Mouse (Mus musculus): Measurements from ENCODE around the gene Anapc13. TPM values are rescaled to one million over a fixed set of nuclear protein-coding genes. Genes with fewer than 3 reads are reported as not detected.

Gene Anapc13
- polyA plus RNA-seq, 1 experiment from 2014 or later = 186 TPM

GRCm38 (mm10) chr9:102616267-102616666 lies 9.8 kb upstream of the Anapc13 start:
- no peaks in the 10 kb centered on the region for H3K27me3 ChIP-seq (ENCODE audit: insufficient read depth, poor library complexity, severe bottlenecking)
- WGBS = 51% methylated on average over 9 of the region's 9 CpGs
- H3K4me3 ChIP-seq = no peak overlapping the region
- H3K36me3 ChIP-seq = peaks cover 47% of the 10 kb centered on the region
- H3K4me1 ChIP-seq = peaks cover 21% of the 10 kb centered on the region
- DNase-seq (ENCODE audit: low spot score) = no peak
- no peaks in the 10 kb centered on the region for H3K9me3 ChIP-seq
- H3K27ac ChIP-seq = 0 out of 2 replicates have a peak overlapping the region, but pooled peaks have one; percentile 30

- no peaks in the 10 kb centered on the region for H3K27me3 ChIP-seq (ENCODE audit: insufficient read depth, poor library complexity, severe bottlenecking)
- H3K9me3 ChIP-seq = no peaks in the 10 kb centered on the region
- no peak overlapping the region for H3K4me3 ChIP-seq
- H3K27ac ChIP-seq = no peak overlapping the region
- peak; percentile 31 for DNase-seq (ENCODE audit: low spot score)
- peaks cover 11% of the 10 kb centered on the region; the same call in 1 of the 2 replicates for H3K4me1 ChIP-seq
- WGBS = 55% methylated on average over 5 of the region's 5 CpGs
- peaks cover 13% of the 10 kb centered on the region for H3K36me3 ChIP-seq
These were observed 4.7 kb upstream of the Anapc13 start for GRCm38 (mm10) chr9:102621385-102621784.

- DNase-seq (ENCODE audit: low spot score) = no peak
- peaks cover 13% of the 10 kb centered on the region for H3K4me1 ChIP-seq
- no peaks in the 10 kb centered on the region for H3K9me3 ChIP-seq
- no peak overlapping the region for H3K4me3 ChIP-seq
- no peaks in the 10 kb centered on the region for H3K27me3 ChIP-seq (ENCODE audit: insufficient read depth, poor library complexity, severe bottlenecking)
- 31% methylated on average over 5 of the region's 5 CpGs for WGBS
- peak overlapping the region; percentile 3; the same call in 1 of the 2 replicates for H3K27ac ChIP-seq
- H3K36me3 ChIP-seq = peaks cover 13% of the 10 kb centered on the region
These were observed 3.8 kb upstream of the Anapc13 start for GRCm38 (mm10) chr9:102622192-102622857.

GRCm38 (mm10) chr9:102622876-102623275 lies 3.2 kb upstream of the Anapc13 start:
- DNase-seq (ENCODE audit: low spot score) = no peak
- Histone ChIP-seq H3K36me3 (peaks cover 11% of the 10 kb centered on the region), H3K27me3 (ENCODE audit: insufficient read depth, poor library complexity, severe bottlenecking) (no peaks in the 10 kb centered on the region), H3K4me3 (no peak overlapping the region), H3K4me1 (peaks cover 18% of the 10 kb centered on the region), H3K27ac (peak overlapping the region; percentile 3; the same call in 1 of the 2 replicates), H3K9me3 (no peaks in the 10 kb centered on the region)
- 82% methylated on average over 6 of the region's 6 CpGs for WGBS

GRCm38 (mm10) chr9:102623581-102623980 lies 2.5 kb upstream of the Anapc13 start:
- Histone ChIP-seq H3K4me1 (peaks cover 20% of the 10 kb centered on the region), H3K27ac (no peak overlapping the region), H3K4me3 (no peak overlapping the region), H3K9me3 (no peaks in the 10 kb centered on the region), H3K36me3 (peaks cover 3% of the 10 kb centered on the region; the same call in 1 of the 2 replicates), H3K27me3 (ENCODE audit: insufficient read depth, poor library complexity, severe bottlenecking) (no peaks in the 10 kb centered on the region)
- DNase-seq (ENCODE audit: low spot score) = no peak
- 93% methylated on average over 7 of the region's 7 CpGs for WGBS

- peaks cover 4% of the 10 kb centered on the region; the same call in 1 of the 2 replicates for H3K36me3 ChIP-seq
- H3K27ac ChIP-seq = peak overlapping the region; percentile 99
- H3K27me3 ChIP-seq (ENCODE audit: insufficient read depth, poor library complexity, severe bottlenecking) = no peaks in the 10 kb centered on the region
- H3K9me3 ChIP-seq = no peaks in the 10 kb centered on the region
- no peak for DNase-seq (ENCODE audit: low spot score)
- peak overlapping the region; percentile 95 for H3K4me3 ChIP-seq
- 1% methylated on average over 27 of the region's 27 CpGs for WGBS
- H3K4me1 ChIP-seq = peaks cover 17% of the 10 kb centered on the region
These were observed 604 bp upstream of the Anapc13 start for GRCm38 (mm10) chr9:102625401-102625982.

- H3K4me1 ChIP-seq = peaks cover 17% of the 10 kb centered on the region
- WGBS = under 1% methylated on average over 9 of the region's 9 CpGs
- DNase-seq (ENCODE audit: low spot score) = no peak
- H3K27ac ChIP-seq = peak overlapping the region; percentile 99
- no peaks in the 10 kb centered on the region for H3K9me3 ChIP-seq
- H3K4me3 ChIP-seq = peak overlapping the region; percentile 95
- H3K36me3 ChIP-seq = peaks cover 6% of the 10 kb centered on the region; the same call in 1 of the 2 replicates
- no peaks in the 10 kb centered on the region for H3K27me3 ChIP-seq (ENCODE audit: insufficient read depth, poor library complexity, severe bottlenecking)
These were observed 736 bp downstream of the Anapc13 start for GRCm38 (mm10) chr9:102626839-102627225.

- Histone ChIP-seq H3K9me3 (no peaks in the 10 kb centered on the region), H3K36me3 (peaks cover 10% of the 10 kb centered on the region; the same call in 1 of the 2 replicates), H3K4me3 (peak overlapping the region; percentile 95), H3K4me1 (peaks cover 17% of the 10 kb centered on the region), H3K27me3 (ENCODE audit: insufficient read depth, poor library complexity, severe bottlenecking) (no peaks in the 10 kb centered on the region), H3K27ac (peak overlapping the region; percentile 99)
- WGBS = 82% methylated on average over 7 of the region's 7 CpGs
- no peak for DNase-seq (ENCODE audit: low spot score)
These were observed 1.3 kb downstream of the Anapc13 start for GRCm38 (mm10) chr9:102627442-102627841.

GRCm38 (mm10) chr9:102629052-102629451 lies 3.0 kb downstream of the Anapc13 start:
- 46% methylated on average over 7 of the region's 7 CpGs for WGBS
- H3K9me3 ChIP-seq = no peaks in the 10 kb centered on the region
- no peak for DNase-seq (ENCODE audit: low spot score)
- no peak overlapping the region for H3K4me3 ChIP-seq
- H3K27me3 ChIP-seq (ENCODE audit: insufficient read depth, poor library complexity, severe bottlenecking) = no peaks in the 10 kb centered on the region
- no peak overlapping the region for H3K27ac ChIP-seq
- H3K36me3 ChIP-seq = peaks cover 10% of the 10 kb centered on the region
- peaks cover 24% of the 10 kb centered on the region for H3K4me1 ChIP-seq

- H3K27me3 ChIP-seq (ENCODE audit: insufficient read depth, poor library complexity, severe bottlenecking) = no peaks in the 10 kb centered on the region
- H3K4me3 ChIP-seq = no peak overlapping the region
- H3K4me1 ChIP-seq = peaks cover 31% of the 10 kb centered on the region
- H3K27ac ChIP-seq = no peak overlapping the region
- no peak for DNase-seq (ENCODE audit: low spot score)
- no peaks in the 10 kb centered on the region for H3K9me3 ChIP-seq
- H3K36me3 ChIP-seq = peaks cover 10% of the 10 kb centered on the region
- WGBS = 53% methylated on average over 2 of the region's 2 CpGs
These were observed 5.6 kb downstream of the Anapc13 start for GRCm38 (mm10) chr9:102631589-102632147.

- Histone ChIP-seq H3K27me3 (ENCODE audit: insufficient read depth, poor library complexity, severe bottlenecking) (no peaks in the 10 kb centered on the region), H3K4me3 (no peak overlapping the region), H3K27ac (no peak overlapping the region), H3K9me3 (no peaks in the 10 kb centered on the region), H3K36me3 (peaks cover 10% of the 10 kb centered on the region), H3K4me1 (peaks cover 33% of the 10 kb centered on the region)
- DNase-seq (ENCODE audit: low spot score) = no peak
- WGBS = 94% methylated on average over 4 of the region's 4 CpGs
These were observed 6.1 kb downstream of the Anapc13 start for GRCm38 (mm10) chr9:102632173-102632572.

- DNase-seq (ENCODE audit: low spot score) = no peak
- Histone ChIP-seq H3K9me3 (no peaks in the 10 kb centered on the region), H3K36me3 (peaks cover 10% of the 10 kb centered on the region), H3K27me3 (ENCODE audit: insufficient read depth, poor library complexity, severe bottlenecking) (no peaks in the 10 kb centered on the region), H3K4me3 (no peak overlapping the region), H3K4me1 (peaks cover 26% of the 10 kb centered on the region), H3K27ac (peak overlapping the region; percentile 56; the same call in 1 of the 2 replicates)
- 54% methylated on average over 1 of the region's 1 CpGs for WGBS
These were observed 6.9 kb downstream of the Anapc13 start for GRCm38 (mm10) chr9:102632923-102633537.

GRCm38 (mm10) chr9:102634453-102634852 lies 8.4 kb downstream of the Anapc13 start:
- Histone ChIP-seq H3K27me3 (ENCODE audit: insufficient read depth, poor library complexity, severe bottlenecking) (no peaks in the 10 kb centered on the region), H3K36me3 (peaks cover 10% of the 10 kb centered on the region), H3K9me3 (no peaks in the 10 kb centered on the region), H3K27ac (no peak overlapping the region; the same call in 1 of the 2 replicates), H3K4me3 (no peak overlapping the region), H3K4me1 (peaks cover 33% of the 10 kb centered on the region)
- no peak for DNase-seq (ENCODE audit: low spot score)
- 44% methylated on average over 8 of the region's 8 CpGs for WGBS

Measured in heart, embryonic 10.5 days (tissue).